Mouse (Mus musculus): ENCODE results near the gene Pygo2.

Pygo2 gene

GRCm38 (mm10) chr3:89456726-89457665 lies 27.0 kb downstream of the Pygo2 start:
- DNase-seq (ENCODE audit: low read depth, low spot score), result peak; percentile 86

GRCm38 (mm10) chr3:89458372-89458964 lies 28.5 kb downstream of the Pygo2 start:
- no peak for DNase-seq (ENCODE audit: low read depth, low spot score)

DNA sequence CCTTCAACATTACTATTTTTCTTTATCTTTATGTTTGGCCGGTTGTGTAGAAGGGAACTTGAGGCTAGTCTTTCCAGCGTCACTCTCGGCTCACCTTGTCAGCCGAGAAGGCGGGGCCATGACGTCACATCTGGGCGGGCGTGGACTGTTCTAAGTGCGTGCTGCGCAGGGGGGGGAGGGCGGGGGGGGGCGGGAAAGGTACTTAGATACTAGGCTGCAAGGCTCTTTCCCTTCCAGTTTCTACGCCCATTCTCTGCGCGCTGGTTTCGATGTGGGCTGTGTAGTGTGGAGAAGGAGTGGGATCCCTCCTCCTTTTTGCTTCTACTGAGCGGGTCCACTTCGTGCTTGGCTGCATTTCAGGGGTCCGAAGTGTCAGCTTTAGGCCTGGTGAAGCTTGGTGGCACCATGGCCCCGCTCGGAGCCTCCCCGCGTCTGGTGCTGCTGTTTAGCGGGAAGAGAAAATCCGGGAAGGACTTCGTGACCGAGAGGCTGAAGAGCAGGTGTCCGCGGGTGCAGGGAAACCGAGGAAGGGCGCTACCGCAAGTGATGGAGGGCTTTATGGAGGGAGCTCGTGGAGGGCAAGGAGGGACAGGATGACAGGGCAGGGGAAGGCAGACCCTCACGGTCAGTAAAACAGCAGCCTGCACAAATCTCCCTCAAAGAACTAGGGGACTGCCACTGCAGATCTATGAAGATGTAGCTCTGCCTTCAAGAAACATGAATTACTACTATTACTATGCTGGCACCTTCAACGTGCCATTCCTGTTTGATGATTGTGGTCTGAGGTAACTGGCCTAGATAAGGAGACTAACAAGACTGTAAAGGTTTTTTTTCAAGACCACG lies 29.2 kb downstream of the Pygo2 start:
- peak; percentile 94 for DNase-seq (ENCODE audit: low read depth, low spot score)

GRCm38 (mm10) chr3:89468268-89468667 lies 38.3 kb downstream of the Pygo2 start:
- DNase-seq (ENCODE audit: low read depth, low spot score), result no peak

DNA sequence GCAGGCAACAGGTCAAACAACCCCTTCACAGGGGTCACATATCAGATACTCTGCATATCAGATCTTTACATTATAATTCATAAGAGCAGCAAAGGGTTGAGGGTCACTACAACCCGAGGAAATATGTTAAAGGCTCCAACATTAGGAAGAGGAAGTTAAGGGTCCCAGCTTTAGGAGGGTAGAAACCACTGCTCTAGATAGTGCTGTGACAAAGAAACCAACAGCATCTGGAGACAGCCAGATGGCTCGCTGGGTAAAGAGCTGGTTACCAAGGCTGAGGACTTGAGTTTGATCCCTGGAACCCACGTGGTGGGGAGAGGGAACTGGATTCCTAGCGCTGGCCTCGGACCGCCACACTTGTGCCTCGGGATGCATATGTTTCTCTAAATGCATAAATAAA lies 42.3 kb downstream of the Pygo2 start:
- DNase-seq (ENCODE audit: low read depth, low spot score), result no peak

- DNase-seq (ENCODE audit: low read depth, low spot score), result no peak
Measured at GRCm38 (mm10) chr3:89473838-89474237, 43.8 kb downstream of the Pygo2 start.

DNA sequence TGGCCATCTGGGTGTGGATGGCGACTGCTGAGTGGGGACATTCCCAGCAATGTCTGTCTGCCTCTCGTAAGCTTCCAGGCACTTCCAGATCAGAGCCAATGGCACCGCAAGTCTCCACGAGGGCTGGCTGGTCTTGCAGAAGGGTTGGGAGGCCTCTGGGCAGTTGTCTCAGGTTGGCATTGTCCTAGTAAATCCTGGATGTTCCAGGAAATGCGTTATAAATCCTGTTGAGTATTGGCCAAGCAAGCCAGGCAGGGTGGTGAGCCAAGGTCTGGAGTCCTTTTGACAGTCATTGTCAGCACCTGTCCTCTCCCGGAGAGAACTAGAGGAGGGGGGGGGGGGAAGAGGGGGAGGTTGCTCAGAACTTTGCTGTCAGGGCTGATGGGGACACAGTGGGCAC lies 49.0 kb downstream of the Pygo2 start:
- no peak for DNase-seq (ENCODE audit: low read depth, low spot score)

DNA sequence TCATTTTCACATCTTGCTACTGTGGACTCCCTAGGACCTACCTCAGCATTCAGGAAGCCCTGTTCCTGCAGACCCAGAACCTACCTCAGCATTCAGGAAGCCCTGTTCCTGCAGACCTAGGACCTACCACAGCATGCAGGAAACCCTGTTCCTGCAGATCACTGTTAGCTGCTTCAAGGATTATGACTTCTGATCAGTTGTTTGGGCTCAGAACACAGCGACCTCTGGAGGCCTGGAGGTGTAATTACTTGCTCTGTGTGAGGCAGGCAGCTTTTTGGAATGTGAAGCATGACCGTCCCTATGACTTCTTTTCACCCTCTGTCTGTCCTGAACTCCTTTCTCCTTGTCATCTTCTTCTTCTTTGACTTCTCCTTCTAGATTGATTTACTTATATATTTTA lies 51.5 kb downstream of the Pygo2 start:
- peak; percentile 46 for DNase-seq (ENCODE audit: low read depth, low spot score)

DNA sequence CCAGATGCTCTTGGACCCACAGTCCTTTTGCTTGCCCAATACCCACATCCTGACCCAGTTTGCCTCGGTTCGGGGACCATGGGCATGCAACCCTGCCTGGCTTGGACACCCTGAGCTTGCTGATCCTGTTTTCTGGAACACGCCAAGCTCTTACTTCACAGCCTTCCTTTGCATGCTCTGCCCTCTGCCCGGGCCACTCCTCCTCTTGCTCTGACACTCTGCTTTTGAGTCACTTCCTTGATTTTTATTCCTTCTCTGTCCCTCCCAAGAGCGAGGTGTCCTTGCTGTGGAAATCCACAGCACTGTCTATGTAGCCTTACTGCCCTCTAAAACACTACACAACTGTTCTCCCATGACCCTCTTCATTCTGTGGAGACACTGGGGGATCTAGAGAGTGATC lies 52.2 kb downstream of the Pygo2 start:
- no peak for DNase-seq (ENCODE audit: low read depth, low spot score)

All from mesoderm, embryonic 11.5 days (tissue).